Mouse (Mus musculus) CD8-positive naive resting alpha-beta T cell, adult 2 months (primary cell): Measurements from ENCODE around the gene Defb25.
A peak's percentile ranks its signal among the peaks of the same experiment; 100 is the strongest.

Experiments
- DNase-seq, 2 experiments: peaks; one replicate each; pipeline ENCODE4 v3.0.0; 2022; ENCODE audit warnings: low read depth in 2 of 2, low spot score in 2 of 2

Gene Defb25

DNA sequence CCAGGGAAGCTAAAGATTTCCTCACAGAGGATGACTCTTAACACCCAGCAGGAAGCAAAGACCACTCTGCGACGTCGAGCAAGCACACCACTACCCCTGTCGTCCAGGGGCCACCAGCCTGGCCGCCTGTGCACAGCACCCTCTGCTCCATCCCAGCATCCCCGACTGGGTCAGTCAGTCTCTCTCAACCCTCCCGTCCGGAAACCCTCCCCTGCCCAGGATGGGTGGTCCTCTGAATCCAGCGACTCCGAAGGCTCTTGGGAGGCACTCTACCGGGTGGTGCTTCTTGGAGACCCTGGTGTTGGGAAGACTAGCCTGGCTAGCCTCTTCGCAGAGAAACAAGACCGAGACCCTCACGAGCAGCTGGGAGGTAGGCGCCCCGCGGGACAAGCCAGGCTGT is 5.2 kb upstream of the Defb25 start:
- DNase-seq, result no peak

DNA sequence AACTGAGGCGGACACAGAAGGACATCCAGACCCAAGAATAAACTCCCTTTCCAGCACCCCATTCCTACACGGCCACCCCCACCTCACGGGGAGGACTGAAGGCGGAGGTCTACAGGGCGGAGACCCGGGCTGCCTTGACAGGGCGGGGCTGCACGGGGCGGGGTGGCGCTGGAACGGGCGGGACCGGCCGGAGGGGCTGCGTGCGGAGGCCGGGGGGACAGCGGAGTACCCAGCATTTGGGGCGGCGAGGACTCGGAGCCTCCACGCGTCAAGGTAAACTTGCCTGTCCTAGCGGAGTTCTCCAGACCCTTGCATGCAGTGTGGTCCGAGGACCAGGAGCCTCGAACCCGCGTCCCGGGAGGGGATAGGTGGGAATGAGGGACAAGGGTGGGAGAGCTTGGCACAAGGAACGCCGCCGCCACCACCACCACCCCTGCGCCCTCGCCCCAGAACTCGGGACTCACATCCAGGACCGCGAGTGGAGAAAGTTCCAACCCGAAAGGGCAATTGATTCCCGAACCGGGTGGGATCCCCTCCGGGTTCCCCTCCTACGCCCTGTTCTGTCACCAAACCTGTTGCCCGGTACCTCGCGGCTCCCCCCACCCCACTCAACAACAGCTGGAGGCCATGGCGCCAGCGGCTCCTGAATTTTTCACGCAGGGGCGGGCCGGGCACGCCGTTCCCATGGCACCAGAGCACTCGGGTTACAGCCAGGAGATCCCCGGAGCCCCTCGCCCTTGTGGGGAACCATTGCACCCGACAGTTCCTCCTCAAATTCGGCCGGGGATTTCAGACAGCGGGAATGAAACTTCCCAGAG is 4.1 kb upstream of the Defb25 start, which contains the start of gene Rem1:
Gene Rem1 (plus strand): TSS at position 178 of the 818 bp plus-strand sequence.
- DNase-seq, result no peak

DNA sequence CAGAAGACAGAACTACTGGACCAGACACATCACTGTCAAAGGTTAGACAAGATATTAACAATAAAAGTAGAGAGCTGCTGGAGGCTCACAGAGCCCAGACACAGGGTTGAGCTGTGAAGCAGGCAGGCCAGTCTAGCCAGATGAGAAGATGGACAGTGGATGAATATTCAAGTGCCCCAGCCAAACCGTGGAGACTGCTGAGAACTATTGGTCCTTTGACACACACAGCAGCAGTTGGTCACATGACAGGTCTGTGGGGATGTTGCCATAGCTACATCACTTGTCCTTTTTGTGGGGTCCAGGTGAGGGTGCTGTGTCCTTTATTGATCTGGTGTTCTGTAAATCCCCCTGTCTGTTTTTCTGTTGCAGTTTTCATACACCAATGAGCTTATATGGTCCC is 2.4 kb upstream of the Defb25 start:
- no peak for DNase-seq

DNA sequence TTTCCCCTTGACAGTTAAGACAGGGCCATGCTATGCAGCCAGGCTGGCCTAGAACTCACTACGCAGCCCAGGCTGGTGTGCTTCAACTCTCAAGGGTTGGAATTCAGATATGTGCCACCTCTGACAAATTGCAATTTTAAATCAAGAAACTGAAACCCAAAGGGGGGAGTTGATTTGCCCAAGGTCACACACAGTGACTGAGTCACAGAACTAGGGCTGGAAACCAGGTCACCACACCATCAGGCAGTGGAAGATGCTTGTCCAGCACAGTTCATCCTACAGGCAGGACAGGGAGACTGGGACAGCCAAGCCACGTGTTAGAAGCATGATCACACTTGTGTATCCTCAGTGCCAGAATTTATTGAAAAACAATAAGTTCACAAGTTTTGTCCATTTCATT is 1.7 kb upstream of the Defb25 start:
- no peak for DNase-seq

DNA sequence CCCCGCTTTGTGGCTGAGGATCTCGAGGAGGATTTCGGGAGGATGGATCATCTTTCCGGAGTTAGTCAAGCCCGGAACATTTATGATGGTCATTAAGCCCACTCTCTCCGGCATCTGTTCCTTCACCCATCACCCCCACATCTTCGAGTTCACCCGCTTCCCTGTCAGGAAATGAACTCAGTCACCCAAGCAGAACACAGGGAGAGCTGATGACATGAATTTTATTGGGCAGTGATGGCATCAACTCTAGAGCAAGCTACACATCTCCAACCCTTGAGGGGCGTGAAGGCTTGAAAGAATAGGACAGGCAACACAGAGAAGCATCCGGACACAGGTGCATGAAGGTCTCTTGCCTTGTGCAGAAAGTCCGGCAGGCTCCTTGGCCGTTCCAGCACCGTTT is 702 bp downstream of the Defb25 start:
- no peak for DNase-seq

DNA sequence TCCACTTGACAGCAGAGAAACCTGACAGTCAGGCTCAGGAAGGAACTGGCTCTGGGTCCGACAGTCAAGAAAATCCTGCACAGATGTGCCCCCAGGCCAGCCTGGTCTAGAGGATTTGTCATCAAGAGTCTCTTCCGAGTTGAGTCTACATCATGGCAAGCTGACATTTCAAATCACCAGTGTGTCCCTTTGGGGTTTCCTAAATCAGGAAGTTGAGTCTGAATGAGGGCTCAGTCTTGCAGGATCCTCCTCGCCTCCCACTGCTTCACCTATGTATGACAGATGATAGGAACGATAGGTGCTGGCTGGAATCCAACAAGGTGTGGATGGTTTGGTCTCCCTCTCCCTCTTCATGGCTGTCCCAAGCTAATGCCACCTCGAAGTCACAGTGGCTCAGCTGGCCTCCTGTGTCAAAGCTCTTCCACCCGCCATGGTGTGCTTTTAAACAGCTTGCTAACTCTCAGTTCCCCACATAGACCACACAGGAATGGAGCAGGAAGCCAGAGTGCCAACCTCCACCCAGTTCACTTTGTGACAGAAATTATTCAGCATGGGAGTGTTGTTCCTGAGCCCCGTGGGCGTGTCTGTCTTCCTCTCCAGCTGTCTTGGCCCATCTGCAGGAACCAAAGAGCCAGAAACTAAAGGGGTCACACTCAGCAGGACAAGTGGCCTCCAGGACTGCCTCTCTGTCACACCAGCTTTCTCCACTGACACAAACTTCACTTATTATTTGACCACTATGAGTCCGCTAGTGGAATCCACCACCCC is 2.3 kb downstream of the Defb25 start:
- DNase-seq, result no peak

DNA sequence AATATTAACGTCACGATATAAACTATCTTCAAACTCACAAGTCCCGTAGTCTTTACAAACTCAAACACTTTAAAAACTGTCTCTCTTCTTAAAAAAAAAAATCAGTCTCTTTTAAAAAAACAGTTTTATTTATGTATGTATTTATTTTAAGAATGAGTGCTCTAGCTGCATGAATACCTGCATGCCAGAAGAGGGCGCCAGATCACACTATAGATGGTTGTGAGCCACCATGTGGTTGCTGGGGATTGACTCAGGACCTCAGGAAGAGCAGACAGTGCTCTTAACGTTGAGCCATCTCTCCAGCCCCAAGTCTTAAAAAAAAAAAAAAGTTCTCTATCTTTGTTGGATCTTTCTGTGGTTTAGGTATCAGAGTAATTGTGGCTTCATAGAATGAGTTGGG is 5.5 kb downstream of the Defb25 start:
- DNase-seq, result no peak

DNA sequence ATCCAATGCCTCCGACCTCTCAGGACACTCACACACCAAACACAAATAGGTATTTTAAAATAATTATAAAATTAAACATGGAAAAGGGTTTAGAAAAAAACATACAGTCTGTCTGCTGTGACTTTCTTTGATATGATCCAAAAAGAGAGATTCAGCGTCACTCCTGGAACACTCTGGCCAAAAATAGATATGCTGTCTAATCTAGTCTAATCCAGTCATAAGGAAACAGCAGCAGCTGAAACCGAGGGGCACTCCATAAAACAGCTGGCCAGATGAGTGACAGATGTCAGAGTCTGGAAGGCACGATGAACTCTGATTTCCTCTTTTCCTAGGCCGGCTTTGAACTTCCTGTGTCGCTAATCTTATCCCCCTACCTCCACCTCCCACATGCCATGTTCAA is 6.4 kb downstream of the Defb25 start:
- DNase-seq, result no peak

DNA sequence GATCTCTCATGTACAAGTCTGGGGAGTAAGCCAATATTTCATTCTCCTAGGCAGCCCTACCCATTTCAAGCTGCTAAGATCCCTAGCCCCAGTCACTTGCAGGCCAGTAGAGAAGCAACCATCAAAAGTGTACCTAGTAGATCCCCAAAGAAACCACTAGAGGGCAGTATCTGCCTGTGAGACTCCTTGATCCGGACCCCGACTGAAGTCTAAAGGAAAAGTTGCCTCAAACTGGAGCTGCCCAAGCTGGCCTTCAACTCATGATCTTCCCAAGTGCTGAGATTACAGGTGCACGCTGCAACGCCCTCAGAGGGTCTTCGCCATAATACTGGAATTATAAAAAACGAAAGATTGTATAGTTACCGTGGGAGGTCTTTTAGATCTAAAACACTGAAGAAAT is 7.3 kb downstream of the Defb25 start:
- DNase-seq, result peak; percentile 7 to 21

DNA sequence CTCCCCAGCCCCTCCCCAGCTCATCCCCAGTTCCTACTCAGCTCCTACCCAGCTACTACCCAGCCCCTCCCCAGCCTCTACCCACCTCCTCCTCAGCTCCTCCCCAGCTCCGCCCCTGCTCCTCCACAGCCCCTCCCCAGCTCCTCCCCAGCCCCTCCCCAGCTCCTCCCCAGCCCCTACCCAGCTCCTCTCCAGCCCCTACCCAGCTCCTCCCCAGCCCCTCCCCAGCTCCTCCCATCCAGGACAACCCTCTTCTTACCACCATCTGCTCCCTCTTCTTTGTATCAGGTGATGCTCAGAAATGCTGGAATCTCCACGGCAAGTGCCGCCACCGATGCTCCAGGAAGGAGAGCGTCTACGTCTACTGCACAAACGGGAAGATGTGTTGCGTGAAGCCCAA is 10.7 kb downstream of the Defb25 start:
- no peak for DNase-seq

DNA sequence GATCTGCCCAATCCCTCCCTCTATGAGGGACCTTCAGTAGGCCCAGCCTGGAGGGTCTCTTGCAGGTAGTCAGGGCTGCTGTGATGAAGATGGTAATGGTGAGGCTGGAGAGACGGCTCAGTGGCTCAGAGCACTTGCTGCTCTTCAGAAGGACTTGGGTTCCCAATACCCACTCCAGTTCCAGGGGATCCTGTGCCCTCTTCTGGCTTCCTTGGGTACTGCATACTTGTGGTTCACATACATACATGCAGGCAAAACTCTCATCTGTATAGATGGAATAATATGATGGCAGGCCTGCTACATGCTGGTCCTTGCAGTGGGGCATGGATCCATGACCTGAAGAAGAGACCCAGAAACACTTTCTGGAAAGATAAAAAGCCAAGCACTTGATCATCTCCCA is 14.1 kb downstream of the Defb25 start:
- no peak for DNase-seq

DNA sequence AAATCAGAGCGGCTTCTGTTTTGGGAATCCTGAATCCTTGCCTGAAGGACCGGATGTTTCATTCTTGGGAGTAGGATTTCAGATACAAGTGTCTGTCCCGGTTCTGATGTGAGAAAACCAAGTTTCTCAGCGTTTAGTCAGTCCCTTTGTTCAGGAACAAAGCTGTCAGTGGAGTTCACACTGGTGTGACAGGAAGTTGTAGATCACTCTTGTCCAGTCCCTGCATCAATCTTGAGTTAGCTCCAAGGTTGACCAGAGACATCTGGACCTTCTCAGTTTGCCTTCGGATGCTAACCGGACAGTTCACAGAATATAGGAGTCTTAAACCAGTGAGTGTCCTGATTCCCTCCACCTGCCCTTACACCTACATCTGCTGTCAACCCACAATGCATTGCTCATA is 15.1 kb downstream of the Defb25 start:
- no peak for DNase-seq

DNA sequence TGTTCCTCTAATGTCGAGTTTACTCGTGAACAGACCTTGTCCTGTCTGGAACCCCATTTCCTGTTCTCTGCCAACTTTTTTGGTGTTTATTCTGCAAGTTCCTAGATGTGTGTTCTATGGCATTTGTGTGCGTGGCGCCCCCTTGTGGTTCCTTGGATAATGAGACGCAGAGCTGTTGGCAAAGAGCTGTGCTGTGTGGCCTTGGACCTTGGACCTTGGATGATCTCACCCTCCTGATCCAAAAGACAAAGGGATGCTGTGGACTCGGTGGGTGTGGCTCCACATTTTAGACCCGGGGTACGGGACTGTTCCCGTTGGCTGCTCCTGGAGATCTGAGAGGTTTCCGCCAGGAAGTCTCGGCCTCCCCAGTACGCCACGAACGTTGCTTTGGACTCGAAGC is 18.8 kb downstream of the Defb25 start, which contains the start of gene Defb36:
Gene Defb36 (plus strand): TSS at position 271 of the 400 bp plus-strand sequence.
- DNase-seq, result peak in 1 of 2 experiments; percentile 5

DNA sequence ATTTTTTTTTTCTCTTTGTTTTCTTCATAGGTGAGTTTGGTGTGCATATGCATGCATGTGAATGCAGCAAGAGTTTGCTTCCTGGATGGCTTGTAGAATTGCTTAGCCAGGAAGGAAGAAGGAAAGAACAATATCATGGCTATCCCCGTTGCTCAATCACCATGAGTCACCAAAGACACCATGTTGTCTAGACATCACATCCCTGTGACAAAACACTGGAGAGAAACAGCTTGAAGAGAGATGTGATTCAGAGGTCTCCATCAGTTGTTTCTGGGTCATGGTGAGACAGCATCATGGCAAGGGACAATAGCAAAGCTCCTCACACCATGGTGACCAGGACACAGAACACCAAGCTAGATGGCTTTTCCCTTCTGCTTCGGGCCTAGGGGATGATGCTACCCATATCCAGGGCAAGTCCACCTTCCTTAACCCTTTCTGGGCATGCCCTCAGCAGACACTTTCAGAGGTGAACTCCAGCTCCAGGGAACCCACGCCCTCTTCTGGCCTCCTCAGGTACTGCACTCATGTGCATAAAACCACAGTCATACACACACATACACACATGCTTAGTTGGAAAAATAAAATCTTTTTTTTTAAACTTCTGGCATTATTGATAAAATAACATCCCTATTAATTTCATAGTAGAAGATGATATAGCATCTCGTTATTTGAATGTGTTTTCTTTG is 21.4 kb downstream of the Defb25 start:
- DNase-seq, result no peak

DNA sequence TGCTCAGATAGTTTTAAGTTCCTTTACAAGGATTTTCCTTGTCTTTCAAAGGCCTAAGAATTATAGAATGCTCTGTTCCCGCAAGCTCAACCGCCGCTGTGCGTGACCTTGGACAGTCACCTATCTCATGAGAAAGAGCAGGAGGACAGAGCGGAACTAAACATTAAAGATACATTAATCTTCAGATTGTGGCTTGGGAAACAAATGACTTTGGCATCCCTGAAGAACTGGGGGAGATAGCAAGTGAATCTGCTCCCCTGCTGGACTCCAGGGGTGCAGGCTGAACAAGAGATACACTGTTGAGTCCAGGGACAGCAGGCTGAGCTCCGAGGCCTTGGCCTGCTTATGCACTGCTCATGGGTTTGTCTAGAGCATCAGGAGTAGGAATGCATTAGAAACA is 22.8 kb downstream of the Defb25 start:
- DNase-seq, result no peak

DNA sequence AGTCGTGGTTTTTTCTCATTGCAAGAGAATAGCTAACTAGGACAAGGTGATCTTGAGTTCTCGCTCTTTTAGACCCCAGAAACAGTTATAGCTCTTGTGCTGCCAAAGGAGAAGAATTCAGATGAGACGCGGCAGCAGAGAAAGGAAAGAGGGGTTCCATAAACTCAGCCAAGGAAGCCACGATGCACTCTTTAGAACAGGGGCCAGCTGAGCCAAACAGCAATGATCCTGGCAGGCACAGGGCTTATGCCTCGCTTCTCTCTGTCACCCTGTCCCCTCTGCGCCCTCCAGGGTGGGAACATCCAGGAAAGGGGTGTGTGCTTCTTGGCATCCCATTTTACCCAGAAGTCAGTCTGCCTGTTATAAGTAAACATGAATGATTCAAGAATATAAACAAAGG is 23.6 kb downstream of the Defb25 start, which contains the start of gene Defb45:
Gene Defb45 (minus strand): TSS at position 101 of the 400 bp plus-strand sequence.
- no peak for DNase-seq

DNA sequence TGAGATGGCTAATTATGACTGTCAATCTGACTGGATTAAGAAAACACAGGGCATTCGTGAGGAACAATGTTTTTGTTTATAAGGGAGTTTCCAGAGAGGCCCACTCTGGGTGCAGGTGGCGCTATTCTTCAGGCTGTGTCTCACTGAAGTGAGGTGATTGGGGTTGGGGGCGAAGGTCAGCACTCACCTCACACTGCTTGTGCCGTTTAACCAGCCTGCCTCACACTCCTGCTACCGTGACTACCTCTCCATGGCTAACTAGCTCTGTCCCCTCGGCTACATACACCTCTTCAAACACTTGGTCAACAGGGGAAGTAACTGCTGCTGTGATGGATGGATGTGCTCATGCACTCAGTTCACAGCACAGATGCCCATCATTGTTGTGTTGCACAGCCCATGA is 33.8 kb downstream of the Defb25 start:
- DNase-seq, result no peak

DNA sequence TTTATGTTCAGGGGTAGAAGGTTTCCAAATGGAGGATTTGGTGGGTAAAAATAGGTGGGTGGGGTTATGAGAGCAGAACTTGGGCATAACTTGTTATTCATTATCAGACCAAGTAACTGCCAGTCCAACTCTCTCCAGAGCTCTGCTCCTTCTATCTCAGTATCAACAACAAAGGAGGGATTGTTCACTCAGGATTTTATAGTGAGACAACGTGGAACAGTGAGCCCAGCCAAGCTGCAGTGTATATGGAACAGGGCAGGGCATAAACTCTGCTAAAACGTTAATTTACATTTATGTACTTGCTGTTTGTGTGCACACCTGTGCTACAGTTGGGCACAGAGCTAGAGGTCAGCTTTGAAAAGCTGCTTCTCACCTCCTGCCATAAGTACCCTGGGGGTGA is 34.4 kb downstream of the Defb25 start:
- DNase-seq, result no peak

DNA sequence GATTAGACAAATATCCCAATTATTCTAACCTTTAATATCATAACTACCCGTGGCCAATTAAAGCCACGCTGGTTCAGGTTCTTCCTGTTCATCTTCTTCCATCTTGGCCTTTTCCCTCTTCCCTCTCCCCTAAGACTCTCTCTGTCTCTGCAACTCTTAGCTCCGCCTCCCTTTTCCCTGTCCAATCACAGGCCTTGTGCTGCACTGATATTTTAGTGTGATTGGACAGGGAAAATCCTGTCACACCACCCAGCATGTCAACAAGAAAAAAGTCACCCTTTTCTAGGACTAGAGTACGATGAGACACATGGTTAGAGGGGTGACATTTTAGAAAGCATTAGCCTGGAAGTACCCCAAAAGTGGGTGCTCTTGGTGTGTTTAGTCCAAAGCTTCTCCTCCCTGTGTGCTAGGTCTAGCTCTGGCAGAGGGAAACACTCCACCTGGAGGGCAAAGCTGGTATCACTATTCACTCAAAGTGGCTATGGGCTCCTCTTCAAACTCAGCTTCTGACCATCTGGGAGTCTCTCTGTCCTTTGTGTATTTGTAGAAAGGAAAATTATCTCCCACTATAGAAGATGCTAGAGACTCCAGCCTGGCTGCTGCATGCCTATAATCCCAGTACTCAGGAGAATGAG is 35.8 kb downstream of the Defb25 start:
- no peak for DNase-seq

DNA sequence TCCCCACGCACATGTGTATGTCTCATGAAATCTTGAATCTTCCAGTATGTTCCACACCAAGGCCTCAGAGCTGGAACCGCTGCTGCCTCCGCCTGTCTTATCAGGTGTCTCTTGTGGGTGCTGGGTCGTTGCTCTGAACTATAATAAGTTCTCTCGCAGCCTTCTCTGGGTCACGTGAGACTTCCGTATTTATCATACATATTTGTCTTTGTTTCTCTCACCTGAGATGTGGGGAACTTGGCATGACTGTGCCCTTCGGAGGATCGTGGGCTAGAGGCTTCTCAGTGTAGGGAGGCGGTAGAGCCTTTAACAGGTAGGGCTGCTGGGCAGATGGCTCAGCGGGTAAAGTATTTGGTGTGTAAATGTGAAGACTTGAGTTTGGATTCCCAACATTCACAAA is 42.2 kb downstream of the Defb25 start:
- no peak for DNase-seq

DNA sequence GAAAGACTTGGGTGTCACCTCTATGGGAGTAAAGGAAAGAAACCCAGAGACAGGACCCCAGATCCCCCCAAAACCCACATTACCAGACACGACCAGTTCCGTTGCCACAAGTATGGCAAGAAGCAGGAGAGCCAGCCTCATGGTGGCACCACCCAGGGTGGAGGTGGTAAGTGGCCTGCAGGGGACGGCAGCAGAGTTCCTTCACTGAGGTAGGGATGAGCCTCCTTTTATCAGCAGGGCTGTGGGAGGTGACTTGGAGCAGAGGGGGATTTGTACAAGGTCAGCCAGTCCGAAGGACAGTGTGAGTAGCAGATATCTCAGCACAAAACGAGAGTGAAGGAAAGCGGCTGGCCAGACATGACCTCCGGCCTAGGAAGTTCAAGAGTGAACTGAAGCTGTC is 42.7 kb downstream of the Defb25 start, which contains the start of gene Defb19:
Gene Defb19 (minus strand): TSS at position 206 of the 400 bp plus-strand sequence.
- DNase-seq, result no peak
